Mouse (Mus musculus): ENCODE data around the gene Timm22.

DNA sequence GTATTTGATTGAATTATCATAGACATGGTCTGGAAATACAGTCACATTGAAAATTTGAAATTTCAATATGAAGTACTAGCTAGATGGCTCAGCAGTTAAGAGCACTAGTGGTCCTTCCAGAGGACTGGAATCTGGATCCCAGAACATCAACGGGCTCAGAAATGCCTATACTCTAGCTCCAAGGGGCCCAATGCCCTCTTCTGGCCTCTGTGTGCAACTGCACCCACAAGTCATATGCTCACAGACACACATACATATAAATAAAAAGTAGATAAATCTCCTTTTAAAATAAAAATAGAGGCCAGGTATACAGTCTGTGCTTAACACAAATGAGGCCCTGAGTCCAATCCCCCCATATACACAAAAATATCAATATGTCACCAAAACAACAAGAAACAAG is 19.7 kb upstream of the Timm22 start:
- TF ChIP-seq MAX (IDR thresholded peaks at IDR 0.05) (no peak), CTCF (IDR thresholded peaks at IDR 0.05; ENCODE audit: control insufficient read depth, insufficient read depth, insufficient read length) (no peak), CEBPB (IDR thresholded peaks at IDR 0.05; ENCODE audit: low read depth) (no peak), MYOD1 (IDR thresholded peaks at IDR 0.05; ENCODE audit: control insufficient read depth, insufficient read length, low read depth) (no peak), FOSL1 (IDR thresholded peaks at IDR 0.05; ENCODE audit: insufficient read depth, low read length, poor library complexity, severe bottlenecking) (no peak)
